Mouse (Mus musculus): ENCODE data around the gene Angptl2.

- TF ChIP-seq CTCF (IDR thresholded peaks at IDR 0.05; ENCODE audit: control insufficient read depth, insufficient read depth, low read length): no peak
- no peak for TF ChIP-seq POLR2A (IDR thresholded peaks at IDR 0.05; ENCODE audit: borderline replicate concordance, control insufficient read depth, low read depth, low read length)
Observed at GRCm38 (mm10) chr2:33268384-33269131, 52.7 kb downstream of the Angptl2 start.
